Mouse (Mus musculus): ENCODE results near the gene Cdk4. TPM values are rescaled to one million over a fixed set of nuclear protein-coding genes. Genes with fewer than 3 reads are reported as not detected.

Cdk4 gene
- total RNA-seq, 1 experiment from 2014 or later, result 242 TPM

GRCm38 (mm10) chr10:127075080-127075479, 11.7 kb downstream of the Cdk4 start, which contains the start of gene Agap2:
TSS of gene Agap2 (plus strand) at chr10:127075284.
- DNase-seq, result no peak

- DNase-seq, result no peak
These were observed 12.3 kb downstream of the Cdk4 start for GRCm38 (mm10) chr10:127075651-127076050.

- no peak for DNase-seq
These were observed 12.7 kb downstream of the Cdk4 start for GRCm38 (mm10) chr10:127076082-127076481.

- no peak for DNase-seq
These were observed 14.2 kb downstream of the Cdk4 start for GRCm38 (mm10) chr10:127077515-127077914.

- no peak for DNase-seq
These were observed 14.8 kb downstream of the Cdk4 start for GRCm38 (mm10) chr10:127078001-127078676.

- DNase-seq, result peak; percentile 56
These were observed 15.6 kb downstream of the Cdk4 start for GRCm38 (mm10) chr10:127078677-127079575.

GRCm38 (mm10) chr10:127079665-127080391, 16.5 kb downstream of the Cdk4 start:
- no peak for DNase-seq

GRCm38 (mm10) chr10:127080901-127081780, 17.8 kb downstream of the Cdk4 start:
- DNase-seq, result no peak

- DNase-seq, result no peak
These were observed 18.8 kb downstream of the Cdk4 start for GRCm38 (mm10) chr10:127081996-127082620.

- DNase-seq, result no peak
These were observed 20.1 kb downstream of the Cdk4 start for GRCm38 (mm10) chr10:127083292-127083914.

GRCm38 (mm10) chr10:127083915-127084306, 20.6 kb downstream of the Cdk4 start:
- no peak for DNase-seq

GRCm38 (mm10) chr10:127085052-127085451, 21.7 kb downstream of the Cdk4 start:
- no peak for DNase-seq

- DNase-seq, result no peak
These were observed 22.3 kb downstream of the Cdk4 start for GRCm38 (mm10) chr10:127085633-127086032.

- peak; percentile 81 for DNase-seq
These were observed 27.5 kb downstream of the Cdk4 start for GRCm38 (mm10) chr10:127090560-127091411.

- DNase-seq, result peak; percentile 80
These were observed 28.4 kb downstream of the Cdk4 start for GRCm38 (mm10) chr10:127091507-127092396.

- DNase-seq, result no peak
These were observed 29.4 kb downstream of the Cdk4 start for GRCm38 (mm10) chr10:127092742-127093141.

GRCm38 (mm10) chr10:127094382-127094802, 31.1 kb downstream of the Cdk4 start:
- no peak for DNase-seq

GRCm38 (mm10) chr10:127098514-127098913, 35.2 kb downstream of the Cdk4 start:
- no peak for DNase-seq

GRCm38 (mm10) chr10:127099191-127099590, 35.9 kb downstream of the Cdk4 start:
- no peak for DNase-seq
